Comparison of ENCODE assay signal across 30 mouse cellular contexts in genomic region chr7:44706322-44706721, GRCm38 (mm10). TPM values are rescaled to one million over a fixed set of nuclear protein-coding genes. Genes with fewer than 3 reads are reported as not detected.
"Had no signal": no experiment of that assay in that cellular context is flagged by ENCODE, and none has a peak within 500 bp of the region (broad histone marks: within the 10 kb centered on the region; RNA-seq: fewer than 3 reads in every experiment).

No protein-coding gene starts in this region.

- H3K36me3 ChIP-seq: limb, embryonic 12.5 days; limb, embryonic 15.5 days; liver, embryonic 12.5 days; liver, embryonic 15.5 days; midbrain, embryonic 10.5 days; midbrain, embryonic 13.5 days; neural tube, embryonic 13.5 days; stomach, embryonic 15.5 days had no signal

- H3K27me3 ChIP-seq: limb, embryonic 12.5 days; limb, embryonic 15.5 days; liver, embryonic 12.5 days; liver, embryonic 15.5 days; midbrain, embryonic 13.5 days; neural tube, embryonic 13.5 days; stomach, embryonic 15.5 days had no signal

- H3K4me3 ChIP-seq: limb, embryonic 12.5 days; limb, embryonic 15.5 days; liver, embryonic 12.5 days; liver, embryonic 15.5 days; megakaryocyte, embryonic 14.5 days; midbrain, embryonic 10.5 days; midbrain, embryonic 13.5 days; myocyte; neural tube, embryonic 13.5 days; stomach, embryonic 15.5 days had no signal

- DNase-seq: kidney, adult 11 months; kidney, adult 9 months; kidney, postnatal 25 days; left cerebral cortex, postnatal 4 days; lung, adult 2 months; right cerebral cortex, postnatal 14 days; spleen, adult 18-20 months; thymus, adult 18-20 months; thymus, postnatal 36 days had no signal

- H3K9me3 ChIP-seq: limb, embryonic 15.5 days; liver, embryonic 12.5 days; liver, embryonic 15.5 days; midbrain, embryonic 10.5 days; neural tube, embryonic 13.5 days; stomach, embryonic 15.5 days had no signal

- H3K27ac ChIP-seq: kidney, postnatal 0 days; limb, embryonic 12.5 days; limb, embryonic 15.5 days; liver, embryonic 12.5 days; liver, embryonic 15.5 days; midbrain, embryonic 10.5 days; midbrain, embryonic 13.5 days; neural tube, embryonic 13.5 days; stomach, embryonic 15.5 days had no signal

- H3K9ac ChIP-seq: limb, embryonic 12.5 days; limb, embryonic 15.5 days; liver, embryonic 12.5 days; liver, embryonic 15.5 days; midbrain, embryonic 13.5 days; neural tube, embryonic 13.5 days; stomach, embryonic 15.5 days had no signal

- H3K4me1 ChIP-seq: limb, embryonic 12.5 days; limb, embryonic 15.5 days; liver, embryonic 12.5 days; liver, embryonic 15.5 days; midbrain, embryonic 13.5 days; neural tube, embryonic 13.5 days; stomach, embryonic 15.5 days had no signal

- ATAC-seq: liver, embryonic 12.5 days; lung, postnatal 0 days; midbrain, embryonic 13.5 days; midbrain, embryonic 16.5 days had no signal

- H3K4me2 ChIP-seq: limb, embryonic 12.5 days; limb, embryonic 15.5 days; liver, embryonic 12.5 days; liver, embryonic 15.5 days; midbrain, embryonic 13.5 days; neural tube, embryonic 13.5 days; stomach, embryonic 15.5 days had no signal

RNA-seq across cellular contexts. Expression of gene Izumo2, which starts 2.2 kb away (rescaled TPM):
- total RNA-seq: layer of hippocampus, adult 8-10 months; layer of hippocampus, postnatal 14 days; left cerebral cortex, adult 8-10 months; left cerebral cortex, postnatal 14 days; left cerebral cortex, postnatal 4 days; monocyte, adult 5-6 weeks; neutrophil, adult 5-6 weeks had no signal
- polyA plus RNA-seq: kidney, postnatal 0 days; large intestine, adult 2 months; limb, embryonic 12.5 days; limb, embryonic 15.5 days; liver, embryonic 12.5 days; liver, embryonic 15.5 days; lung, adult 2 months; lung, postnatal 0 days; midbrain, embryonic 10.5 days; midbrain, embryonic 13.5 days; midbrain, embryonic 16.5 days; myocyte; neural tube, embryonic 13.5 days; stomach, embryonic 15.5 days; urinary bladder, adult 2 months had no signal

RNA-seq across cellular contexts. Expression of gene Myh14, which starts 35.7 kb away (rescaled TPM):
- total RNA-seq: monocyte, adult 5-6 weeks; neutrophil, adult 5-6 weeks had no signal
